Mouse (Mus musculus) liver, adult (tissue): Measurements from ENCODE around the gene AI464131.

Experiments
- GATA4 ChIP-seq: IDR thresholded peaks from 2 replicates; pipeline ENCODE4 v1.6.1; 2014; ENCODE audit warnings: mild to moderate bottlenecking, low read length; ENCODE audit not compliant: insufficient replicate concordance

Gene AI464131

DNA sequence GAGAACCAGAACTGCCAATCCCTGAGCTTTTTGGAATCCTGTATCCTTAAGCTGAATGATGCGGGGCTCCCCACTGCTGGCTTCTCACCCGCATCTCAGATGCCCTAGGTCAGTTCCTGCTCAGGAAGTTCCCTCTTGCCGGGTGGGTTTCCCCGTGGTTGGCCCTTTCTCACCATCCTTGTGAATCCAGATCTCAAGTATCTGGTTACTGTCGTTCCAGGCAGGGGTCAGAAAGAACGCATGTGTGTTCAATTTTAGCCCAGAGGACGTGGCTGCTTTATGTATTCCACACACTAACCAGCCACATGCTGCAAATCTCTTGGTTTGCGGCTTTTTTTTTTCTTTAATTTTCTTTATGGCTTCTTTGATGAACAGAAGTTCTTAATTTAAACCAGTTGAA lies 10.8 kb upstream of the AI464131 start:
- no peak for TF ChIP-seq GATA4

DNA sequence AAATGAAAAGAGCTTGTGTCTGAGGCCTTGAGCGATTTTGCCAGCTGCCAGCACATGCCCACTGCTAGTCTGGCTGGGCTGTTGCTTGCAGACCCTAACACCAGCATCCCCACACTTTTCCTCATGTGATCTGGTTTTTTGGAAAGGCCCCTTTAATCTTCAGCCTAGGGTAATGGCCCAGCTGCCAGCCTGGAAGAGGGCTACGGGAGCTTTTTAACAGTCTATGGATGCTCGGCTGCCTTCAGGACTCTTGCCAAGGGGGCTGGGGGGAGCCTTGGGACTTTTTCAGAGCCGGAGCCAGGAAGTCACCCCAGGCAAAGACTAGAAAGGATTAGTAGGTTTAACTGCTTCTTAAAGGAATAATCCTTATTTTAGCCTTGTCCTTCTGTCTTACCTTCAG lies 10.4 kb upstream of the AI464131 start:
- no peak for TF ChIP-seq GATA4

DNA sequence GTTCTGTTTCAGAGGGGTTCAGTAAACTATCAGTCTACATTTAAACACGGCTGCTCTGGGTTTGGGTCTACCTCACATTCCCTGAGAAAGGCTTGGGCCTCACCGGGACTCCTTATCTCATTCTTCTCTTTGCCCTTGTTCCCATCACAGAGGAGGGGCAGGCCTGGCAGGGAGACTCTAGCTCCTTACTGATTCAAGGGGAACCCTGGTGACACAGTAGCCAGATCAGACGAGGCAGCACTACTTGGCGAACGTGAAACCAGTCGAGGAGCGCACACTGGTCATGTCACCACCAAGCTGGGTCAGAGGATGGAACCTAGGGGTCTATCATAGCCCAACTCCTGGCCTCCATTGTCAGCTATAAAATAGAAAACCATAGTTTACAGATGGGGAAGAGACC lies 5.1 kb upstream of the AI464131 start:
- no peak for TF ChIP-seq GATA4

DNA sequence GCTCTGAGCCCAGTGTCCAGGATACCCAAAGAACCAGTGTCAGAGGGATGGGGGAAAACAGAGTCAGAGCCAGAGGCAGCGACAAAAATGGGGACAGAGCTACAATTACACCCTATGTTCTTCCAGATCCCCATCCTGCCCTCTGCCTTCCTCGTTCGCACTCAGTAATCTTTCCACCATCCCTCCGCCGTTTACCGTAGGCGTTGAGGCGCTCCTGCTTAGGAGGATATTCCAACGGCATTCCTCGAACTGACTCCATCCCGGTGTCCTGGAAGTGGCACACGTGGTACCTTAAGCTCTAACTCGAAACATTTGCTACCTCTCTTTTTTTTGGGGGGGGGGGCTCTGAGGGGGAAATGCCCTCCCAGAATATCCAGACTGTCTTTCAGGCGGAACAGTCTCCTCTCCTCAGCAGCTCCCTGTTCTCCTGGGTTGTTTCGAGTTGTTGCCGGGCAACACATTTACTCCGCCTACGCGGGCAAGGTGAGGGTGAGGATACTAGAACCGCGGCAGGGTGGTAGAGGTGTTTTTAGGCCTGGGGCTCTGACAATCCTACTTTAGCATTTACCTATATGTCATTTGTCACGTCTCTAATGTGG lies 4.5 kb upstream of the AI464131 start:
- no peak for TF ChIP-seq GATA4

DNA sequence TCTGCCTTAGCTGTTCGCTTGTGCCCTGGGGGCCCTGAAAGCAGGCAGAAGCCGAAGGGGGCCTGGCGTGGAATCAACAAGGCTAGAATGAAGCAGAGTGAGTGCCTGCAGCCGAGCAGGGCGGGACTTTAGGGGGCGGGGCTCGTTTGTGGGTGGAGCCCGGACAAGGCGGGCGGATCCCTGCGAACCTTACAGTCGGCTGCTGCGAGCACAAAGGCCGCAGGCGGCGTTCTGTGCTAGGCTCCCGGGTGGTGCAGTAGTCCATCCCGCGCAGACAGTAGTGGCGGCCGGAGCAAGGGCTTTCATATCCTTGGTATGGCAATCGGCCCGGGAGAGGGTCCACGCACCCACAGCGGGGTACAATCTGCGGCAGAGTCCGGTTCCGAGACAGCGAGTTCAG lies 4.0 kb upstream of the AI464131 start:
- no peak for TF ChIP-seq GATA4

DNA sequence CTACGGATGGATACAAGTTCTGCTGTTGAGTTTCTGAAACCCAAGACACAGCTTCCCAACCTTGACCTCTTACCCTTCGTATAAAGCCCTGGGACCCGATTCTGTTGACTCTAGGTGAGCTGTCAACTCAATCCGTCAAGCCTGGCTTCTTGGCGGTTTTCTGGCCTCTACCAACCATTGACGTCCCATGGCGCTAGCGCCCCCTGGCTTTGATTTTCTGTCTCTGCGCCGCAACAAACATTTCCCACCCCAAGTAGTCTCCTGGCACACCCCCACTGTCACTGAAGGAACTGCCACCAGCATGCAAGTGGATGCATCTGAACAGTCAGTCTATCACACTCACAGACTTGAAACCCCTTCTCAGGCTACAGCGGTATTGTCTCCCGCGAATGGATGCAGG lies 3.3 kb upstream of the AI464131 start:
- TF ChIP-seq GATA4: no peak

DNA sequence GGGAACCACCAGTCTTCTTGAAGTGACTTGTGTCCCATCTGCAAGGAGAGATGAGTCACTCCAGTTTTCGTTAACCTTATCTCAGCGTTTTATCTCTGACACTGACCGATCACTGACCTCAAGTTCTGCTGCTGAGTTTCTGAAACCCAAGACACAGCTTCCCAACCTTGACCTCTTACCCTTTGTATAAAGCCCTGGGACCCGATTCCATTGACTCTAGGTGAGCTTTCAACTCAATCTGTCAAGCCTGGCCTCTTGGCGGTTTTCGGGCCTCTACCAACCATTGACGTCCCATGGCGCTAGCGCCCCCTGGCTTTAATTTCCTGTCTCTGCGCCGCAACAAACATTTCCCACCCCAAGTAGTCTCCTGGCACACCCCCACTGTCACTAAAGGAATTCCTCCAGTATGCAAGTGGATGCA lies 2.3 kb upstream of the AI464131 start:
- TF ChIP-seq GATA4: no peak

DNA sequence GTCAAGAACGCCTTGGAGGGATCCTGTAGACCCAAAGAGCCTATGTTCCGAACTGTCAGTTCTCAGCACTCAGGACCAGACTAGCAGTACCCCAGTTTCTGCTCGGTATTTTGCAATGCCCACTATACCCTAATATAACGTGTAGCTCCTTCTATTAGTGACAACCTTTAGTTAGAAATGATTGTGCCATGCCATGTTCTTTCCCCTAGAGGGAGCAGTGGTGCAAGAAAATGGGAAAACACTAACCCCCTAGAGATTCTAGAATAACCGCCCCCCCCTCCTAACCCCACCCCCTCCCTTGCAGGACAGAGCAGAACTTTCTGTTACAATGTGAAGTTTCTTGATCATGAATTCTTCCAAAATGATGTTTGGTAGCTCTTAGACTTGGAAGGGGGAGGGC lies 1.4 kb upstream of the AI464131 start:
- TF ChIP-seq GATA4: no peak

DNA sequence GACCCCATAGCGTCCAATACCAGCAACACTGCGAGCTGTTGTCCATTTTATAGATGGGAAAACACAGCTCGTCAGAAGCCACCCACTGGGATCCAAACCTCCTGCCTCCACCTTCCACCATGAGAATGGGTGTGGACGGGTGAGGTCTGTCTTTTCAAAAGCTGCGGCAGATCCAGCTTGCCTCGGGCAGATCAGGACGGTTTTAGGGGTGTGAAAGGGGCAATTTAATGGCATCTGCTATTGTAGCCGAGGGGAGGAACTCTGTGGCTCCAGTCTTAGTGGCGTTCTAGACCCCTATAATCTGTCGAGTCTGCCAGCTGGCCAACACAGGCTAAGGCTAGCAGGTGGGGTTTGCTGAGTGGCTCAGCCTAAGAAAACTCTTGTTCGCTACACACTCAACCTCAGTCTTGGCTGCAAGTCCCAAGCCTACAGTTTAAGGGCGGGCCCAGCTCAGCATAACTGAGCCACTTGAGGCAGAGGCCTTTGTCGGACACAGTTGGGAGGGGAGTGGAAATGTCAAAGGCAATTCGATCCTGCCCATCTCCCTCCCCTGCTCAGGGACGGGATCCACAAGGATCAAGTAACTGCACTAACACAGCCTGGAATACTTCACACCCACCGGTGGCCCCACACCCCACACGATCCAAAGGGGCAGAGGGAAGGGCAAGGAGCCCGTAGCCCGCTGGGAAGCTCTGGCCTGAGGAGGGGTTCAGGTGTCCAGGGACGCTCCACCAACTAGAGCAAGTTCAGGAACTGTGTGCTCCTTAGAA lies 520 bp downstream of the AI464131 start:
- no peak for TF ChIP-seq GATA4

DNA sequence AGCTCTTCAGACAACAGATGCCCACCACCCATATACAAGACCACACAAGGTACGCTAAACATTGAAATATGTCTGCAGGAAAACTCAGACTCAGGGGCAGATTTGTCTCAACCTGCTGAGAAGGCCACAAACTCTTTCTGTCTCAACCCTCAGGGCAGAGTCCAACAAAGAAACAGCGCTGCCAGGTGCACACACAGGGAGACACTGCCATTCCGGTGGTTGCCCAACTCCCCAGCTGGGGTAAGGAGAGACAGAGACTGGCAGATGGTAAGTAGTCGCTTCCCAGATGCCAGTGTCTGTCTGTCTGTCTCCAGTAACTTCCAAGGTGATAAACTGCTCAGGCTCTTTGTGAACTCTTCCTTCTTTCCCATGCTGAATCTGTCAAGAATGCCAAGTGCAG lies 2.1 kb downstream of the AI464131 start:
- TF ChIP-seq GATA4: no peak

DNA sequence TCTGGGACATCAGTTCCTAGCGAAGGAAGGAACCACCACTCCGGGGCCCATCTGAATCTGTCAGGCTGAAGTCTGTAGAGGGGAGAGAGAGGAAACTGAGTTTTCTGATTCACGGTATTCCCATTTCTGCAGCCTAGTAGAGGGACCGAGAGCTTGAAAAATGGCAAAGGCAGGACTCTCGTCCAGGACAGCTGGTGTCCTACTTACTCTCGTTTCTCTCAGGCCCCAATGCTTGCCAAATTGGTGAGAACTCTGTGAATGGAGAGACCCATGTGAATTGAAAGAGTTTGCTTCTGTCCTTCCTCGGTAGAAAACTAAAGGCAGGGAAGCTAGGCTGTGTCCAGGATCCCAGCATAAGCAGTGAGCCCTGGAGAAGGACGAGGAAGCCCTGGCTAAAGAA lies 3.3 kb downstream of the AI464131 start:
- TF ChIP-seq GATA4: no peak

DNA sequence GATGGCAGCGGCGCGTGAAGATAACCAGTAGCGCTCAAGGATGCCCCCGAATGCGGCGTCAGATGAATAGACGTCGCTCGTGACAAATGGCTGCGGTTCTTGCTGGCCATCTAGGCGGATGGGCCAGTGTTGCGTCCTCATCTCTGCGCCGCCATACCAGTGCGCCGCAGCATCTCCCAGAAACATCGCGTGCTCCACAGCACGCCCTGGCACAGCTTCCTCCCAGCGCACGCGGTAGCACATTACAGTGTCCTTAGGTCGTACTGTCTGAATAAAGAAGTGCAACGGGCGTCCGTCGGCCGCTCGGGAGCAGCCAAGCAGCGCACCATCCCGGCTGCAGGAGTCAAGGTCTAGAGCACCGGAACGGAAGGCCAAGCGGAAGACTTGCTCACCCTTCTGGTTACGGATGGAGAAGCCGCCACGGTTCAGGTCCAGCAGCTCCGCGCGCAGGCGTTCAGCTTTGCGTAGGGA lies 3.9 kb downstream of the AI464131 start:
- no peak for TF ChIP-seq GATA4

DNA sequence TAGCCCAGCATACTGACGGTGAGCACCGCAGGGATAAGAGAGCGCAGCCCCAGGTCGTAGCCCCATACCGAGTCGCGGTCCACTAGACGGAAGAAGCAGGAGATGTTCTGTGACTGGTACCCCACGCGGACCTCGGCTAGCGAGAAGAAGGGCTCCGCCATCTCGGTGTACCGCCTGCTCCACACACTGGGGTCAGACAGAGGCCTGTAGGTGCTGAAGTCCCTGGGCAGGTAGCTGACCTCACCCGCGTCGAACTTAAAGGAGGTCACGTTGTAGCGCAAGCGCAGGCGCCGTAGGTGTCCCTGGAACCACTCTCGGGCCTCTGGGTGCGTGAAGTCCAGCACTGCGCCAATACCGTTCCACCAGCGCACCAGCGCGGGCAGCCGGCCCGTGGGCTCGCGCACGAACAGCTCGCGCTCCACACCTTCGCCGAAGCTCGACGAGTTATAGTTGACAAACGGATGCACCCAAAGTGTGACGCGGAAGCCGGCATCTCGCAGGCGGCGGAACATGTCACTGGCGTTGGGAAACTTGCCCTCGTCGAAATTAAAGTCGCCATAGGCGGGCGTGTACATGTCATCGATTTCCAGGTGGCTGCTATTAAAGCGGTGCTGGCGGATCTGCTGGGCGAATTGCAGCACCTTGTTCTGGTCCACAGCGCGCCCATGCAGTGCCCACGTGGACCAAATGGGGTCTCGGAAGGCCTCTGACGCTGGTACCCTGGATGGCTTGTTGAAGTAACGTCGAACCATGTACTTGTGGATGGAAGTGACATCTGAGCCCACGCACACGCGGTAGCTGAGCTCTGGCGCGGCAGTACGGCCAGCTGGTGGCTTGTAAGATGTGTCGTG lies 4.7 kb downstream of the AI464131 start:
- TF ChIP-seq GATA4: no peak

DNA sequence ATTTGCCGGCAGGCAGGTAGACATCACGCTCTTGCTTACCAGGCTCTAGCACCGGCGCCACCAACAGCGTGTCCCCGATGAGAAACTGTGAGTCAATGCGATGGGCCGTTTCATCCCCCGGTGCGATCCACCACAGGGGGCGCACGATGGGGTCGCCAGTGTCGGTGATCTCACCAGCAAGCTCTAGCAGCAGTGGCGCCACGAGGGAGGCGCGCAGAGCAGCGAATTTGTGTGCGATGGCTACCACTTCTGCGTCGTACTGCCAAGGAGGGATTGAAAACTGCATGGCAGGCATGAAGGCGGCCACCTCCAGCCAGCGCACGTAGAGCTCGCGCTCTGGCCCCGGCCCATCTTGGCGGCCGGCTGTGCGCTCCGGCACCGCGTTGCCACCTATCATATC lies 5.3 kb downstream of the AI464131 start:
- TF ChIP-seq GATA4: no peak

DNA sequence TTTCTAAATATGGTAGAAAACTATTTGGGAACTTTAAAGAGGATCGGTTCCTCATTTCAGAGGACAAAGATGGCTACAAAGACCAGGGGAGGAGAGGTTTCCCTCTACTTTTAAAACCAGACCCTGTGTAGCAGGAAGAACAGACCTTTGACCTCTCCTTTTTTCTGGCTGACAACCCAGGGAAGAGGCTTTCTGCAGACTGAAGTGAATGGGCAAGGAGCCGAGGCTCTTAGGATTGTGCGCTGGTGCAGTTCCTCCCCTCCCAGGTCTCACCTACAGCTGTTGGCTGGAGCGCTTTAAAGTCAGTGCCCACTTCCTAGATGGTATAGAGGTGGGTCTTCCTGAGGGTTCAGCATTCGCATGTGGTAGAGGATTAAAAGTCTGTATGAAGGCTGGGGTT lies 5.8 kb downstream of the AI464131 start:
- TF ChIP-seq GATA4: no peak

DNA sequence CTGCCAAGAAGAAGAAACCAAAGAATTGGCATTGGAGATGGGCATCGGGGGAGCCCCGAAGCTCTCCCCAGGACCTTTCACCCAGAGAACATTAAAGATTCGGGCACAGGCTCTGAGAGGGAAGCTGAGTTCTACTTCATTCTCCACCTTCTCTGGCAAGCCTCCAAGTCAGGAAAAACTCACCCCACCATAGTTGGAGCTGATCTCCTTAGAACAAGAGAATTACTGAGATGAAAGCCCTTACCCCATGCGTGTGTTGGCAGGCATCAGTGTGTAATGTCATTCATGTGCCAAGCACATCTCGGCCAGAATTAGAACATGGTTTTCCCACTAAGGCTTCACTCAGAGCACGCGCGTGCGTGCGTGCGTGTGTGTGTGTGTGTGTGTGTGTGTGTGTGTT lies 7.0 kb downstream of the AI464131 start:
- no peak for TF ChIP-seq GATA4
